Mouse (Mus musculus) heart, postnatal 0 days (tissue): ENCODE results near the gene Trpm7. TPM values are rescaled to one million over a fixed set of nuclear protein-coding genes. Genes with fewer than 3 reads are reported as not detected.

Source experiments
- ATAC-seq: fragments of 200-750 bp; cut with Nextera tagmentation; 2 replicates; pipeline ENCODE4 v1.8.0; 2017; ENCODE audit warnings: low read depth, moderate number of reproducible peaks, moderate library complexity; ENCODE audit not compliant: insufficient read depth
- DNase-seq: peaks from one replicate; pipeline ENCODE4 v3.0.0-alpha.2; 2016; ENCODE audit warnings: low spot score
- H3K27ac ChIP-seq: fragments of 300-500 bp; sonication (generic); 2 replicates; pipeline ENCODE4 v1.5.1; 2014; ENCODE audit warnings: low read depth, mild to moderate bottlenecking
- H3K27me3 ChIP-seq: fragments of 300-500 bp; sonication (generic); 2 replicates; pipeline ENCODE4 v1.6.1; 2014; ENCODE audit warnings: low read length, mixed read lengths; ENCODE audit not compliant: control insufficient read depth, insufficient read depth
- H3K36me3 ChIP-seq: fragments of 300-500 bp; sonication (generic); replicated peaks from 2 replicates; pipeline ENCODE4 v1.6.1; 2014; ENCODE audit warnings: low read length, mixed read lengths; ENCODE audit not compliant: control insufficient read depth, insufficient read depth
- H3K4me1 ChIP-seq: fragments of 300-500 bp; sonication (generic); 2 replicates; pipeline ENCODE4 v1.6.1; 2014; ENCODE audit warnings: antibody characterized with exemption; ENCODE audit not compliant: control insufficient read depth, insufficient read depth
- H3K4me2 ChIP-seq: fragments of 300-500 bp; sonication (generic); 2 replicates; pipeline ENCODE4 v1.6.1; 2014; ENCODE audit warnings: low read depth, mild to moderate bottlenecking, low read length, moderate library complexity
- H3K4me3 ChIP-seq: fragments of 300-500 bp; sonication (generic); 2 replicates; pipeline ENCODE4 v1.5.1; 2014; ENCODE audit warnings: low read depth, low read length
- H3K9ac ChIP-seq: fragments of 300-500 bp; sonication (generic); replicated peaks from 2 replicates; pipeline ENCODE4 v1.6.1; 2014; ENCODE audit warnings: low read depth, low read length, mixed read lengths
- H3K9me3 ChIP-seq: fragments of 300-500 bp; sonication (generic); replicated peaks from 2 replicates; pipeline ENCODE4 v1.6.1; 2016; ENCODE audit warnings: low read length; ENCODE audit not compliant: control insufficient read depth
- CTCF ChIP-seq: IDR thresholded peaks from 2 replicates; pipeline ENCODE4 v1.5.1; 2016; ENCODE audit warnings: antibody characterized with exemption, control low read depth, low read depth
- EP300 ChIP-seq: IDR thresholded peaks from 2 replicates; pipeline ENCODE4 v1.6.1; 2016; ENCODE audit warnings: antibody characterized with exemption, low read depth
- WGBS: fragments of 180-500 bp; shearing (Covaris S2); extraction: QIAGEN DNeasy Blood & Tissue Kit; methylation state at CpG from one replicate; pipeline ENCODE4 v1.1.7; 2014; 5-methylcytosine and 5-hydroxymethylcytosine counted together
- polyA plus RNA-seq: library from polyadenylated mRNA; unstranded; fragments of >200 nt; fragmentation: Nextera tagmentation; extraction: Ambion mirVana; gene quantifications from 2 replicates; pipeline ENCODE4 v1.2.1, GENCODE M21; 2015
- total RNA-seq: library from RNA; depleted of rRNA; stranded (reverse); fragments of >200 nt; gene quantifications from 2 replicates; pipeline ENCODE4 v1.2.3, GENCODE M21; 2014; ENCODE audit warnings: low replicate concordance; rRNA removed

Trpm7 gene
- total RNA-seq (30.4 and 39.7 TPM in 2 replicates), polyA plus RNA-seq (35.6 and 35.7 TPM in 2 replicates)

- Histone ChIP-seq H3K27me3 (no peaks in the 10 kb centered on the region), H3K27ac (peak within 1 kb of the TSS; percentile 99), H3K36me3 (no peaks in the 10 kb centered on the region), H3K4me2 (peak within 1 kb of the TSS; percentile 73), H3K4me3 (peak within 1 kb of the TSS; percentile 87), H3K4me1 (peaks cover 24% of the 10 kb centered on the region), H3K9ac (peak within 1 kb of the TSS; percentile 97), H3K9me3 (no peaks in the 10 kb centered on the region)
- WGBS, result under 1% methylated on average over 73 of the region's 81 CpGs
- ATAC-seq, result peak; percentile 97
- TF ChIP-seq EP300, result peak; percentile 29
- TF ChIP-seq CTCF, result no peak
- DNase-seq, result peak; percentile 97
Observed at GRCm38 (mm10) chr2:126875871-126876796, at the start of gene Trpm7. TSS of gene Trpm7 (minus strand) at chr2:126876230.

GRCm38 (mm10) chr2:126920358-126921060, 44.5 kb upstream of the Trpm7 start:
- no peak overlapping the region for H3K27ac ChIP-seq
- no peaks in the 10 kb centered on the region for H3K9me3 ChIP-seq
- no peak overlapping the region for H3K4me2 ChIP-seq
- H3K4me1 ChIP-seq, result no peaks in the 10 kb centered on the region
- H3K4me3 ChIP-seq, result no peak overlapping the region
- no peak for DNase-seq
- H3K9ac ChIP-seq, result no peak overlapping the region
- no peak for ATAC-seq
- H3K36me3 ChIP-seq, result peaks cover 68% of the 10 kb centered on the region
- TF ChIP-seq CTCF (no peak), EP300 (no peak)
- WGBS, result 80% methylated on average over 12 of the region's 12 CpGs
- no peaks in the 10 kb centered on the region for H3K27me3 ChIP-seq

DNA sequence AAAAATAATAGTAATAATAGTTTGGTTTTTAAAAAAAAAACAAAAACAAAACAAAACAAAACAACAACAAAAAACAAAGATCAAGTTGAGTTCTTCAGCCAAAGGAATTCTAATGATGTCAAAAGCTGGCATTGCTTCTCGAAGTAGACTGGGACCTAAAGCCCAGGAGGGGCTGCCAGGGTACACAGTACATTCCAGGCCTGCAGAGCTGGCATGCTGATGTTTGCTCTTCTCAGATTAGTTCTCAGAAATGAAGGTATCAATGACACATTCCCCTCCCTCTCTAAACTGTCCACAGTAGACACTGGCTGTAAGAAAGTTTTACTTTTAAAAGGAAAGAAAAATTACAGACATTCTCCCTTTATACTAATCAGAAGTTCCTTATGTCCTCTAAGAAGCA, 40.2 kb upstream of the Trpm7 start:
- Histone ChIP-seq H3K4me1 (no peaks in the 10 kb centered on the region), H3K27me3 (no peaks in the 10 kb centered on the region), H3K36me3 (peaks cover 51% of the 10 kb centered on the region), H3K27ac (no peak overlapping the region), H3K9ac (no peak overlapping the region), H3K4me2 (no peak overlapping the region), H3K4me3 (no peak overlapping the region), H3K9me3 (no peaks in the 10 kb centered on the region)
- DNase-seq, result no peak
- WGBS, result 35% methylated on average over 1 of the region's 1 CpGs
- TF ChIP-seq CTCF (no peak), EP300 (no peak)
- ATAC-seq, result no peak

DNA sequence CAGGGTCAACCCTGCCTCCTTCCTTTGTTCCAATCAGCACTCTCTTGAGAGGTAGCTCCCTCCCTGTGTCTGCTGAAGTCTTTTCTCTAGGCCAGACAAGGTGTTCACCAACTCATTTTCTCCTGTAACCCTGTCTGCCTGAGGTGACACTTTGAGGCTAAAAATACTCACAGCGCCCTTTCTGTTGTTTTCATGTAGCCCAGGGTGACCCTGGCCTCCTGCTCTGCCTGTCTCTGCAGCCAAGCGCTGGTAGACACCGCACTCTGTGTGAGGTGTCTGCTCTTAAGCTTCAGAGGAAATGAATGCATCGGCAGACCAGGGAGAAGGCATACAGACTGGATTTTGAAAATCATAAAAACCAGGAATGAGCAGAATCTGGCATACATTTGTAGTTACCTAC, 38.1 kb upstream of the Trpm7 start:
- no peak for DNase-seq
- 38% methylated on average over 4 of the region's 4 CpGs for WGBS
- 0 out of 2 replicates have a peak overlapping the region, but pooled peaks have one; percentile 22 for H3K27ac ChIP-seq

DNA sequence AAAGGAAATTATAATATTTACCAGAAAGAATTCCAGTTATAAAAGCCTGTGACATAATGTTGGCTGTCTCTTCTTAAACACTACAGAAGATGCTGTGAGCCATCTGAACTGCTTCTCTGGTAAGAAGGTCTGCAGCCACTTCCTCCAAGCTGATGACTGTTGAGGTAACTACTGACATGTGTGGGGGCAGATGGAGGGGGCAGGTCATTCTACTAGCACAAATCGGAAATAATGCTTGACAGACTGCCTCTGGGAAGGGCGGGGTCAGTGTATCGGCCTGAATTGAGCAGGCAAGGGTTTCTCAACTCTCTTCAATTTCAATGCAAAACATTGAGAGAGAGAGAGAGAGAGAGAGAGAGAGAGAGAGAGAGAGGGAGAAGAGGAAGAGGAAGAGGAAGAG, 28.1 kb upstream of the Trpm7 start:
- H3K9me3 ChIP-seq, result no peaks in the 10 kb centered on the region
- TF ChIP-seq CTCF (no peak), EP300 (no peak)
- H3K9ac ChIP-seq, result no peak overlapping the region
- peaks cover 32% of the 10 kb centered on the region for H3K36me3 ChIP-seq
- no peak for ATAC-seq
- no peak overlapping the region for H3K4me3 ChIP-seq
- WGBS, result 73% methylated on average over 3 of the region's 3 CpGs
- no peaks in the 10 kb centered on the region for H3K4me1 ChIP-seq
- DNase-seq, result no peak
- no peaks in the 10 kb centered on the region for H3K27me3 ChIP-seq
- no peak overlapping the region for H3K27ac ChIP-seq
- no peak overlapping the region for H3K4me2 ChIP-seq

More for the DNA sequence above, 38.1 kb upstream of the Trpm7 start:
- TF ChIP-seq CTCF (no peak), EP300 (no peak)
- no peak overlapping the region for H3K9ac ChIP-seq
- H3K9me3 ChIP-seq, result no peaks in the 10 kb centered on the region
- H3K36me3 ChIP-seq, result peaks cover 43% of the 10 kb centered on the region
- H3K4me1 ChIP-seq, result no peaks in the 10 kb centered on the region
- H3K4me3 ChIP-seq, result no peak overlapping the region
- no peak overlapping the region for H3K4me2 ChIP-seq
- no peak; the same call in 1 of the 2 replicates for ATAC-seq
- H3K27me3 ChIP-seq, result no peaks in the 10 kb centered on the region
